Mouse (Mus musculus) liver, embryonic 14.5 days (tissue): ENCODE data around the gene Hist2h4. TPM values are rescaled to one million over a fixed set of nuclear protein-coding genes. Genes with fewer than 3 reads are reported as not detected.

ENCODE experiments used
- ATAC-seq: fragments of 200-750 bp; cut with Nextera tagmentation; 2 replicates; pipeline ENCODE4 v1.8.0; 2017; ENCODE audit warnings: moderate number of reproducible peaks, mild to moderate bottlenecking, moderate library complexity; ENCODE audit not compliant: insufficient read depth
- DNase-seq, 3 experiments: peaks; one replicate each; pipeline ENCODE4 v3.0.0-alpha.2; 2012 to 2013; ENCODE audit warnings: low read depth in 3 of 3, low spot score in 3 of 3
- H3K27ac ChIP-seq: fragments of 300-500 bp; sonication (generic); 2 replicates; pipeline ENCODE4 v1.5.1; 2014; ENCODE audit warnings: moderate library complexity, mild to moderate bottlenecking, control low read depth, inconsistent platforms
- H3K27me3 ChIP-seq: fragments of 300-500 bp; sonication (generic); 2 replicates; pipeline ENCODE4 v1.6.1; 2014; ENCODE audit warnings: mild to moderate bottlenecking, low read length, moderate library complexity; ENCODE audit not compliant: control insufficient read depth, insufficient read depth
- H3K36me3 ChIP-seq: fragments of 300-500 bp; sonication (generic); replicated peaks from 2 replicates; pipeline ENCODE4 v1.6.1; 2014; ENCODE audit warnings: low read depth; ENCODE audit not compliant: control insufficient read depth, insufficient read depth
- H3K4me1 ChIP-seq, 2 experiments: fragments of 200-500 bp in 1 of 2; fragments of 300-500 bp in 1 of 2; sonication (generic) in 1 of 2; replicated peaks; 2 replicates each; pipeline ENCODE4 v1.6.1; 2012 to 2014; ENCODE audit warnings: antibody characterized with exemption in 1 of 2, inconsistent platforms in 1 of 2, low read length in 1 of 2; ENCODE audit not compliant: control insufficient read depth in 2 of 2, insufficient read depth in 2 of 2
- H3K4me2 ChIP-seq: fragments of 300-500 bp; sonication (generic); 2 replicates; pipeline ENCODE4 v1.6.1; 2014; ENCODE audit warnings: low read depth, mild to moderate bottlenecking, control low read depth, moderate library complexity
- H3K4me3 ChIP-seq, 2 experiments: fragments of 200-500 bp in 1 of 2; fragments of 300-500 bp in 1 of 2; sonication (generic) in 1 of 2; 2 replicates each; pipeline ENCODE4 v1.5.1; 2012 to 2014; ENCODE audit warnings: low read depth in 2 of 2, low read length in 2 of 2, mild to moderate bottlenecking in 2 of 2, control low read depth in 1 of 2, inconsistent platforms in 1 of 2, moderate library complexity in 1 of 2; ENCODE audit not compliant: insufficient read depth in 1 of 2
- H3K9ac ChIP-seq: fragments of 300-500 bp; sonication (generic); replicated peaks from 2 replicates; pipeline ENCODE4 v1.6.1; 2014; ENCODE audit warnings: mild to moderate bottlenecking, control low read depth, moderate library complexity
- H3K9me3 ChIP-seq: fragments of 300-500 bp; sonication (generic); 2 replicates; pipeline ENCODE4 v1.6.1; 2016; ENCODE audit warnings: low read length, mixed read lengths; ENCODE audit not compliant: control insufficient read depth
- CTCF ChIP-seq: IDR thresholded peaks from 2 replicates; pipeline ENCODE4 v1.5.1; 2016; ENCODE audit warnings: antibody characterized with exemption, low read depth, control low read depth
- EP300 ChIP-seq: IDR thresholded peaks from 2 replicates; pipeline ENCODE4 v1.6.1; 2016; ENCODE audit warnings: antibody characterized with exemption, low read depth
- WGBS: fragments of 180-500 bp; shearing (Covaris S2); extraction: QIAGEN DNeasy Blood & Tissue Kit; methylation state at CpG from one replicate; pipeline ENCODE4 v1.1.7; 2014; ENCODE audit not compliant: insufficient replicate concordance; 5-methylcytosine and 5-hydroxymethylcytosine counted together
- polyA plus RNA-seq, 2 experiments: library from polyadenylated mRNA; depleted of rRNA in 1 of 2; stranded (reverse) in 1 of 2; unstranded in 1 of 2; fragments of >200 nt; fragmentation: Nextera tagmentation in 1 of 2; extraction: Ambion mirVana in 1 of 2; gene quantifications; 2 replicates each; pipeline versions ENCODE4 v1.2.1 to v1.2.3; 2012 to 2014

The Hist2h4 gene
- polyA plus RNA-seq (2012; rRNA removed) (12.2 and 16.3 TPM in 2 replicates), polyA plus RNA-seq (2014; fragmentation: Nextera tagmentation; extraction: Ambion mirVana) (15.1 TPM in 2 replicates)

- H3K27ac ChIP-seq, result peak within 1 kb of the TSS; percentile 100
- no peaks in the 10 kb centered on the region for H3K36me3 ChIP-seq
- peaks cover 36 to 42% of the 10 kb centered on the region in 2 experiments for H3K4me1 ChIP-seq
Measured at GRCm38 (mm10) chr3:96262979-96263550, at the start of gene Hist2h4. Hist2h4 (minus strand) TSS chr3:96263311.

GRCm38 (mm10) chr3:96312341-96313098, 49.4 kb upstream of the Hist2h4 start:
- ATAC-seq, result no peak
- no peaks in the 10 kb centered on the region for H3K27me3 ChIP-seq
- no peaks in the 10 kb centered on the region for H3K9me3 ChIP-seq
- H3K36me3 ChIP-seq, result no peaks in the 10 kb centered on the region
- TF ChIP-seq EP300 (no peak), CTCF (no peak)
- H3K9ac ChIP-seq, result no peak overlapping the region
- H3K4me2 ChIP-seq, result no peak overlapping the region
- no peak for DNase-seq
- H3K4me1 ChIP-seq, result peaks cover 0 to 2% of the 10 kb centered on the region in 2 experiments; a peak in 1 of 4 replicates
- 53% methylated on average over 8 of the region's 8 CpGs for WGBS
- no peak overlapping the region for H3K4me3 ChIP-seq
- no peak overlapping the region for H3K27ac ChIP-seq

More at GRCm38 (mm10) chr3:96262979-96263550, at the start of gene Hist2h4:
- Histone ChIP-seq H3K9me3 (no peaks in the 10 kb centered on the region), H3K4me2 (peak within 1 kb of the TSS; percentile 86), H3K27me3 (no peaks in the 10 kb centered on the region), H3K9ac (peak within 1 kb of the TSS; percentile 100), H3K4me3 (peak within 1 kb of the TSS; percentile 54 to 63)
- TF ChIP-seq EP300, result peak; percentile 93
- peak; percentile 47; the same call in 1 of the 2 replicates for TF ChIP-seq CTCF
- peak; percentile 87 for ATAC-seq
- under 1% methylated on average over 40 of the region's 40 CpGs for WGBS
- DNase-seq, result peak; percentile 94 to 95 (median 95)

- Histone ChIP-seq H3K27me3 (no peaks in the 10 kb centered on the region), H3K4me2 (no peak overlapping the region), H3K9ac (no peak overlapping the region), H3K4me1 (peaks cover 0 to 2% of the 10 kb centered on the region in 2 experiments; a peak in 1 of 4 replicates), H3K4me3 (no peak overlapping the region), H3K36me3 (no peaks in the 10 kb centered on the region), H3K27ac (no peak overlapping the region), H3K9me3 (no peaks in the 10 kb centered on the region)
- ATAC-seq (no peak), DNase-seq (no peak)
- 35% methylated on average over 3 of the region's 3 CpGs for WGBS
- TF ChIP-seq CTCF (no peak), EP300 (no peak)
Measured at GRCm38 (mm10) chr3:96309441-96309840, 46.3 kb upstream of the Hist2h4 start.

GRCm38 (mm10) chr3:96306506-96306905, 43.4 kb upstream of the Hist2h4 start:
- no peak overlapping the region for H3K9ac ChIP-seq

GRCm38 (mm10) chr3:96302076-96302475, 39.0 kb upstream of the Hist2h4 start:
- no peak overlapping the region for H3K4me2 ChIP-seq
- WGBS, result 67% methylated on average over 5 of the region's 5 CpGs
- no peak overlapping the region for H3K4me3 ChIP-seq
- no peak for DNase-seq
- H3K4me1 ChIP-seq, result no peaks in the 10 kb centered on the region; a peak in 1 of 4 replicates
- no peak for TF ChIP-seq EP300
- TF ChIP-seq CTCF, result no peak
- no peak overlapping the region for H3K27ac ChIP-seq
- H3K9ac ChIP-seq, result no peak overlapping the region
- no peak for ATAC-seq
- H3K27me3 ChIP-seq, result no peaks in the 10 kb centered on the region; the same call in 1 of the 2 replicates
- no peaks in the 10 kb centered on the region for H3K9me3 ChIP-seq
- no peaks in the 10 kb centered on the region for H3K36me3 ChIP-seq

More at GRCm38 (mm10) chr3:96306506-96306905, 43.4 kb upstream of the Hist2h4 start:
- no peak overlapping the region for H3K27ac ChIP-seq
- no peak for TF ChIP-seq CTCF
- TF ChIP-seq EP300, result no peak
- H3K36me3 ChIP-seq, result no peaks in the 10 kb centered on the region
- H3K4me2 ChIP-seq, result no peak overlapping the region
- WGBS, result 46% methylated on average over 9 of the region's 9 CpGs
- no peaks in the 10 kb centered on the region for H3K9me3 ChIP-seq
- no peaks in the 10 kb centered on the region; a peak in 1 of 4 replicates for H3K4me1 ChIP-seq
- H3K4me3 ChIP-seq, result no peak overlapping the region
- DNase-seq (no peak), ATAC-seq (no peak)
- no peaks in the 10 kb centered on the region for H3K27me3 ChIP-seq
